Mouse (Mus musculus) ES-E14 (cell line): ENCODE measurements around the gene Taok3.

Experiments used
- HCFC1 ChIP-seq: IDR thresholded peaks from 2 replicates; pipeline ENCODE4 v1.6.1; 2012; ENCODE audit warnings: low read length, inconsistent platforms, borderline replicate concordance; ENCODE audit not compliant: insufficient read depth
- ZNF384 ChIP-seq: IDR thresholded peaks from 2 replicates; pipeline ENCODE4 v1.6.1; 2012; ENCODE audit warnings: low read depth, low read length, inconsistent platforms

DNA sequence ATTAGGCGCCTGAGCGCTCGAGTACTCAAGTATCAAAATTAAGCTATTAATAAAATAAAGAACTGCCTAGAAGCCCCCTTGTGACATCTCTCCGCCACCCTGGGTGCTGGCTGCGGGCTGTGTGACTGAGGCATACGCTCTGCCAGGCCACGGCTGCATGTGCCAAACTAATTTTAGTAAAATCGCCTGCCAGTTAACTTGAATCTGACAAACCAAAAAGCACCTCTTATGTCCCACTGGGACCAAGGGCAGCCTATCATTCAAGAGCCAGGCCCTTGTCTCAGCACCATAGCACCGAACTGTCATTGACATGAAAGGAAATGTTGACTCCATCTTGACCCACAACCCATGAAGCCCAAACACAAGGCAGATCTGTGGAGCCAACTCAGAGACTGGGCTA, 14.2 kb upstream of the Taok3 start:
- TF ChIP-seq HCFC1 (no peak), ZNF384 (no peak)
